Mouse (Mus musculus) midbrain, embryonic 15.5 days (tissue): ENCODE results near the gene Zfp366. TPM values are rescaled to one million over a fixed set of nuclear protein-coding genes. Genes with fewer than 3 reads are reported as not detected.

Experiments
- polyA plus RNA-seq: library from polyadenylated mRNA; unstranded; fragments of >200 nt; fragmentation: Nextera tagmentation; extraction: Ambion mirVana; gene quantifications from 2 replicates; pipeline ENCODE4 v1.2.1, GENCODE M21; 2015

Gene Zfp366
- polyA plus RNA-seq, 1 experiment from 2014 or later = 0.81 TPM

Other genes starting within 250 kb of the Zfp366 start
- gene 1700024P04Rik, start 200.3 kb upstream of the Zfp366 start, polyA plus RNA-seq = not detected in 2 replicates
- 51.2 and 53.2 TPM in 2 replicates for gene Ptcd2, start 159.9 kb downstream of the Zfp366 start, polyA plus RNA-seq
- 38.9 and 41.6 TPM in 2 replicates for gene Mrps27, start 160.0 kb downstream of the Zfp366 start, polyA plus RNA-seq